Mouse (Mus musculus) kidney, adult 2 months (tissue): ENCODE results near the gene Dnttip2.

Experiments
- CTCF ChIP-seq: fragments of 200-500 bp; conservative IDR thresholded peaks from 2 replicates; pipeline ENCODE4 v1.5.1; 2011; ENCODE audit warnings: low read depth, mild to moderate bottlenecking, control low read depth, low read length, moderate library complexity, mixed read lengths; ENCODE audit not compliant: insufficient read depth, insufficient read length
- POLR2A ChIP-seq: fragments of 200-500 bp; IDR thresholded peaks from one replicate; pipeline ENCODE4 v1.6.1; 2011; ENCODE audit warnings: low read depth, low read length, control low read depth

GRCm38 (mm10) chr3:122312936-122313629 is 38.9 kb downstream of the Dnttip2 start:
- TF ChIP-seq CTCF (no peak), POLR2A (no peak)
